Mouse (Mus musculus) left cerebral cortex, postnatal 36 days (tissue): ENCODE results near the gene Rp9. TPM values are rescaled to one million over a fixed set of nuclear protein-coding genes. Genes with fewer than 3 reads are reported as not detected.

Source experiments
- DNase-seq, 2 experiments: peaks; one replicate each; pipeline ENCODE4 v3.0.0; 2021 to 2022; ENCODE audit warnings: low spot score in 2 of 2, mixed read lengths in 1 of 2
- intact Hi-C: fragments of 180-260 bp; cut with DNase I; formaldehyde crosslinking; loops from one replicate; pipeline ENCODE4 v1.15.1; 2025
- total RNA-seq, 2 experiments: library from RNA; stranded (reverse); gene quantifications; 2 replicates each; pipeline ENCODE4 v1.2.3; 2021

The Rp9 gene
- total RNA-seq, 2 experiments from 2014 or later: 43.4 to 43.5 TPM

- no peak for DNase-seq
- intact Hi-C loops: no loop called here
Measured at GRCm38 (mm10) chr9:22389736-22390245, 79.8 kb downstream of the Rp9 start.

- DNase-seq: peak; percentile 82 to 84
- intact Hi-C loops: no loop called here
Measured at GRCm38 (mm10) chr9:22389021-22389476, 80.5 kb downstream of the Rp9 start, which contains the start of gene Anln. TSS of gene Anln (minus strand) at chr9:22389188.

- no peak for DNase-seq
- intact Hi-C loops: no loop called here
Measured at GRCm38 (mm10) chr9:22388401-22388980, 81.1 kb downstream of the Rp9 start.

- no peak for DNase-seq
- intact Hi-C loops: no loop called here
Measured at GRCm38 (mm10) chr9:22387901-22388300, 81.6 kb downstream of the Rp9 start.

- intact Hi-C loops: no loop called here
- no peak for DNase-seq
Measured at GRCm38 (mm10) chr9:22385890-22386289, 83.7 kb downstream of the Rp9 start.

- DNase-seq: peak in 1 of 2 experiments; percentile 11
Measured at GRCm38 (mm10) chr9:22376086-22376485, 93.5 kb downstream of the Rp9 start.

GRCm38 (mm10) chr9:22372760-22373159 lies 96.8 kb downstream of the Rp9 start:
- intact Hi-C loops: no loop called here
- no peak for DNase-seq

More at GRCm38 (mm10) chr9:22376086-22376485, 93.5 kb downstream of the Rp9 start:
- intact Hi-C loops: no loop called here

GRCm38 (mm10) chr9:22368030-22368429 lies 101.5 kb downstream of the Rp9 start:
- intact Hi-C loops: no loop called here
- DNase-seq: no peak

- intact Hi-C loops: no loop called here
- DNase-seq: peak in 1 of 2 experiments; percentile 11
Measured at GRCm38 (mm10) chr9:22366621-22367020, 102.9 kb downstream of the Rp9 start.

- intact Hi-C loops: no loop called here
- DNase-seq: no peak
Measured at GRCm38 (mm10) chr9:22366221-22366620, 103.3 kb downstream of the Rp9 start.

Other genes with a start within 250 kb of the Rp9 start
- 10 to 100 TPM; 19.1 to 23.6 TPM for gene Zfp809, start 244.0 kb downstream of the Rp9 start, total RNA-seq
- 1 to 10 TPM; 4.3 to 4.4 TPM for gene Zfp599, start 209.8 kb downstream of the Rp9 start, total RNA-seq
- gene Zfp810, start 162.1 kb downstream of the Rp9 start, total RNA-seq: 10 to 100 TPM; 16.5 to 20.4 TPM
- 10 to 100 TPM; 12.1 to 12.5 TPM for gene Anln, start 80.6 kb downstream of the Rp9 start, total RNA-seq
- gene 9530077C05Rik, start 58.2 kb downstream of the Rp9 start, total RNA-seq: 1 to 10 TPM; 6.9 to 7.9 TPM
- gene Gm17545, start 15.5 kb downstream of the Rp9 start, total RNA-seq: not detected
- gene Bbs9, start 6.0 kb upstream of the Rp9 start, total RNA-seq: 10 to 100 TPM; 36.7 to 37.6 TPM